Mouse (Mus musculus) intestine, postnatal 0 days (tissue): ENCODE results near the gene Taldo1. TPM values are rescaled to one million over a fixed set of nuclear protein-coding genes. Genes with fewer than 3 reads are reported as not detected.
A peak's percentile ranks its signal among the peaks of the same experiment; 100 is the strongest.

Experiments
- ATAC-seq: fragments of 200-750 bp; cut with Nextera tagmentation; 2 replicates; pipeline ENCODE4 v1.8.0; 2017; ENCODE audit warnings: mild to moderate bottlenecking, moderate TSS enrichment, moderate library complexity
- H3K27ac ChIP-seq: fragments of 300-500 bp; sonication (generic); 2 replicates; pipeline ENCODE4 v1.5.1; 2014; ENCODE audit warnings: mild to moderate bottlenecking, low read depth, low read length, moderate library complexity
- H3K27me3 ChIP-seq: fragments of 300-500 bp; sonication (generic); replicated peaks from 2 replicates; pipeline ENCODE4 v1.6.1; 2014; ENCODE audit warnings: low read length, mixed read lengths; ENCODE audit not compliant: control insufficient read depth, insufficient read depth
- H3K36me3 ChIP-seq: fragments of 300-500 bp; sonication (generic); 2 replicates; pipeline ENCODE4 v1.6.1; 2014; ENCODE audit warnings: mild to moderate bottlenecking, moderate library complexity; ENCODE audit not compliant: control insufficient read depth, insufficient read depth
- H3K4me1 ChIP-seq: fragments of 300-500 bp; sonication (generic); replicated peaks from 2 replicates; pipeline ENCODE4 v1.6.1; 2014; ENCODE audit warnings: antibody characterized with exemption, low read length, mixed read lengths; ENCODE audit not compliant: control insufficient read depth, insufficient read depth
- H3K4me2 ChIP-seq: fragments of 300-500 bp; sonication (generic); replicated peaks from 2 replicates; pipeline ENCODE4 v1.6.1; 2014; ENCODE audit warnings: low read depth, mild to moderate bottlenecking, moderate library complexity
- H3K4me3 ChIP-seq: fragments of 300-500 bp; sonication (generic); 2 replicates; pipeline ENCODE4 v1.5.1; 2014; ENCODE audit warnings: low read depth, low read length
- H3K9ac ChIP-seq: fragments of 300-500 bp; sonication (generic); 2 replicates; pipeline ENCODE4 v1.6.1; 2014; ENCODE audit warnings: mild to moderate bottlenecking, low read depth, low read length
- H3K9me3 ChIP-seq: fragments of 300-500 bp; sonication (generic); 2 replicates; pipeline ENCODE4 v1.6.1; 2016; ENCODE audit warnings: mixed run types; ENCODE audit not compliant: control insufficient read depth
- CTCF ChIP-seq: sonication (generic); IDR thresholded peaks from 2 replicates; pipeline ENCODE4 v1.5.1; 2016; ENCODE audit warnings: low read depth, mild to moderate bottlenecking, control low read depth, antibody characterized with exemption, moderate library complexity
- WGBS: fragments of 180-500 bp; shearing (Covaris S2); extraction: QIAGEN DNeasy Blood & Tissue Kit; methylation state at CpG from one replicate; pipeline ENCODE4 v1.1.7; 2014; 5-methylcytosine and 5-hydroxymethylcytosine counted together
- polyA plus RNA-seq: library from polyadenylated mRNA; unstranded; fragments of >200 nt; fragmentation: Nextera tagmentation; extraction: Ambion mirVana; gene quantifications from 2 replicates; pipeline ENCODE4 v1.2.1, GENCODE M21; 2015

Taldo1 gene
- polyA plus RNA-seq, 1 experiment from 2014 or later, result 711 TPM

DNA sequence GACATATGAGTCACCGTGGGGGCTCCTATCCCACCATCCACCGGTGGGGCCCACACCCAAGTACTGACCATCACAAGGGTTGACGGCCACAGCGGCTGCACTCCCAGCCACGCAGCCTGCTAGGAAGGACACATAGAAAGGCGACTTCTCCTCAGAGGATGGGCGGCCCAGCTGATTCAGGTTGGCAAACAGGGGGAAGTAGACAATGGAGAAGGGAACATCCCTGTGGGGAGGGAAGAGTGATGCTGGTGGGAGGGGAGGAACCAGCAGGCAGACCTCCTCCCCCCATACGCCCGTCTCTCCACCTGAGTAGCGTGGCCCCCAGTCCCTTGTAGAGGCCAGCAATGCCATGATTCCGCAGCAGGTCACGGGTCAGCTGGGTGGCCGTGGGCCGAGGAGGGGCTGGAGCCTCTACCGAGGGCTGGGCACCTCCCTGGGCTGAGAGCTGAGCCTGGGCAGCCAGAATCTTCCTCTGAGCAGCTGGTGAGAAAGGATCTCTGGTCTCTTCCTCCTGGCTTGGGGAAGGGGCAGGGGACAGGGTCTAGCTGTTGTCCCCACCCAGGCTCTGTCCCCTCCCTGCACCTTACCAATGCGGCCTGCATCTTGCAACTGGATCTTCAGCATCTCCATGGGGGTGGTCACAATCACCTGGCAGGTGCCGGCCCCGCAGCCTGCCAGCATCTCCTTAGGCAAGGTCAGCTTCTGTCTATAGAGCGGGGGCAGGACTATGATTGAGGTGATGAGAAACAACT, 39.6 kb downstream of the Taldo1 start:
- Histone ChIP-seq H3K9ac (no peak overlapping the region), H3K4me2 (no peak overlapping the region), H3K9me3 (no peaks in the 10 kb centered on the region), H3K27ac (no peak overlapping the region), H3K4me1 (peaks cover 13% of the 10 kb centered on the region), H3K4me3 (no peak overlapping the region), H3K36me3 (peaks cover 39% of the 10 kb centered on the region), H3K27me3 (no peaks in the 10 kb centered on the region)
- no peak for TF ChIP-seq CTCF
- ATAC-seq, result no peak
- 95% methylated on average over 19 of the region's 19 CpGs for WGBS

DNA sequence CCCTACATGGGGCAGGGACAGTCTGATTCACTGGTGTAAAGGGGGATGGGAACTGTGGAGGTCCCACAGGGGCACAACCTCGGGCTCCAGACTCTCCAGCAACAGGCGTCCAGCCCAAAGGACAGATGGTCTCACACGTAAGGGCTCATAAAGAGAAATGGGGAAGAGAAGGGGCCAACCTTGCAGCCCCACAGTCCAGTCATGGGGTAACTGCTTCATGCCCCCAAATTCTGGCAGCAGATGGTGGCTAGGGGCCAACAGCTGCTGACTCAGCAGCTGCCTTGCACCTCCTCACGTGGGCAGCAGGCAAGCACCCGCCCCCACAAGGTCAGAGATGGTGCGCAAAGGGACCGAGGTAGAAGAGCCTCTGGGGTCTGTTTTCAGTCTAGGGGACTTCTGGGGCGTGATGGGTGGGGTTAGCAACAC, 40.2 kb downstream of the Taldo1 start:
- 84% methylated on average over 8 of the region's 8 CpGs for WGBS
- Histone ChIP-seq H3K4me1 (peaks cover 16% of the 10 kb centered on the region), H3K9ac (no peak overlapping the region)

GRCm38 (mm10) chr7:141432741-141433516, 40.9 kb downstream of the Taldo1 start:
- H3K36me3 ChIP-seq, result peaks cover 39% of the 10 kb centered on the region
- H3K9ac ChIP-seq, result no peak overlapping the region

More for the DNA sequence above, 40.2 kb downstream of the Taldo1 start:
- Histone ChIP-seq H3K36me3 (peaks cover 39% of the 10 kb centered on the region), H3K9me3 (no peaks in the 10 kb centered on the region), H3K27me3 (no peaks in the 10 kb centered on the region), H3K4me2 (no peak overlapping the region), H3K27ac (no peak overlapping the region), H3K4me3 (no peak overlapping the region)
- ATAC-seq, result no peak
- TF ChIP-seq CTCF, result no peak

GRCm38 (mm10) chr7:141433517-141434400, 41.8 kb downstream of the Taldo1 start:
- no peak for TF ChIP-seq CTCF
- no peaks in the 10 kb centered on the region for H3K27me3 ChIP-seq

More at GRCm38 (mm10) chr7:141432741-141433516, 40.9 kb downstream of the Taldo1 start:
- H3K4me3 ChIP-seq, result no peak overlapping the region
- no peaks in the 10 kb centered on the region for H3K9me3 ChIP-seq
- H3K4me1 ChIP-seq, result peaks cover 16% of the 10 kb centered on the region
- TF ChIP-seq CTCF, result no peak
- H3K27ac ChIP-seq, result no peak overlapping the region
- WGBS, result 91% methylated on average over 6 of the region's 6 CpGs
- ATAC-seq, result no peak
- H3K27me3 ChIP-seq, result no peaks in the 10 kb centered on the region
- no peak overlapping the region for H3K4me2 ChIP-seq

DNA sequence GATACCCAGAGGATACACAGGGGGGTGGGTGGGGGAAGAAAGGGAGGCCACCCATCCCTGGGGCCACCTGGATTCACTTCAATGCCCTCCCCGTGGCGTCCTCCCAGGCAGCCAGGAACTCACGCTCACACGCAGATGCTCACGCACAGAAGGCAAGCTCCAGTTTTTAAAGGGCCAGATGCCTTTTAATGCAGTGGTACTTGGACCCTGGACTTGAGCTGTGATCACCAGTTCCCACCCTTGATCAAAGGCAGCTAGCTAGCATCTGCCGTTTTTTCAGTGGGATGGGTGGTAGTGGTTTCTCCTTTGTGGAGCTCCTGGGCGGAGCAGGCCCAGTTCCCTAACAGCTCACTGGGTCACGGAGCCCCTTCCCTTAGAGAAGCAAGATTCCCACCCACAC, 42.5 kb downstream of the Taldo1 start:
- Histone ChIP-seq H3K9me3 (no peaks in the 10 kb centered on the region), H3K4me1 (peaks cover 16% of the 10 kb centered on the region), H3K4me2 (peak overlapping the region; percentile 78), H3K27me3 (no peaks in the 10 kb centered on the region), H3K27ac (peak overlapping the region; percentile 78; the same call in 1 of the 2 replicates), H3K4me3 (peak overlapping the region; percentile 43), H3K36me3 (peaks cover 51% of the 10 kb centered on the region), H3K9ac (peak overlapping the region; percentile 40; the same call in 1 of the 2 replicates)
- WGBS, result 17% methylated on average over 8 of the region's 8 CpGs
- ATAC-seq, result no peak
- TF ChIP-seq CTCF, result no peak

More at GRCm38 (mm10) chr7:141433517-141434400, 41.8 kb downstream of the Taldo1 start:
- H3K36me3 ChIP-seq, result peaks cover 45% of the 10 kb centered on the region
- peak overlapping the region; percentile 40; the same call in 1 of the 2 replicates for H3K9ac ChIP-seq
- peak overlapping the region; percentile 78 for H3K4me2 ChIP-seq
- no peak overlapping the region for H3K27ac ChIP-seq
- no peak for ATAC-seq
- peaks cover 16% of the 10 kb centered on the region for H3K4me1 ChIP-seq
- WGBS, result 75% methylated on average over 15 of the region's 15 CpGs
- peak overlapping the region; percentile 43 for H3K4me3 ChIP-seq
- no peaks in the 10 kb centered on the region for H3K9me3 ChIP-seq
